Mouse (Mus musculus) neural tube, embryonic 14.5 days (tissue): ENCODE data around the gene Parp6. TPM values are rescaled to one million over a fixed set of nuclear protein-coding genes. Genes with fewer than 3 reads are reported as not detected.

Source experiments
- ATAC-seq: fragments of 200-750 bp; cut with Nextera tagmentation; 2 replicates; pipeline ENCODE4 v1.8.0; 2017; ENCODE audit warnings: low read depth, mild to moderate bottlenecking, moderate TSS enrichment, moderate library complexity
- H3K27ac ChIP-seq: fragments of 300-500 bp; sonication (generic); 2 replicates; pipeline ENCODE4 v1.5.1; 2014; ENCODE audit warnings: low read depth, mild to moderate bottlenecking, control low read depth, low read length, moderate library complexity, mixed read lengths
- H3K27me3 ChIP-seq: fragments of 300-500 bp; sonication (generic); 2 replicates; pipeline ENCODE4 v1.6.1; 2014; ENCODE audit warnings: low read length; ENCODE audit not compliant: control insufficient read depth, insufficient read depth
- H3K36me3 ChIP-seq: fragments of 300-500 bp; sonication (generic); 2 replicates; pipeline ENCODE4 v1.6.1; 2014; ENCODE audit warnings: low read length, mixed read lengths; ENCODE audit not compliant: control insufficient read depth, insufficient read depth
- H3K4me1 ChIP-seq: fragments of 300-500 bp; sonication (generic); 2 replicates; pipeline ENCODE4 v1.6.1; 2014; ENCODE audit warnings: low read length; ENCODE audit not compliant: control insufficient read depth, insufficient read depth
- H3K4me2 ChIP-seq: fragments of 300-500 bp; sonication (generic); 2 replicates; pipeline ENCODE4 v1.6.1; 2014; ENCODE audit warnings: mild to moderate bottlenecking, low read depth, low read length, control low read depth
- H3K4me3 ChIP-seq: fragments of 300-500 bp; sonication (generic); 2 replicates; pipeline ENCODE4 v1.5.1; 2014; ENCODE audit warnings: low read depth, low read length, control low read depth, mixed read lengths
- H3K9ac ChIP-seq: fragments of 300-500 bp; sonication (generic); replicated peaks from 2 replicates; pipeline ENCODE4 v1.6.1; 2014; ENCODE audit warnings: low read depth, mild to moderate bottlenecking, control low read depth, low read length, mixed read lengths
- H3K9me3 ChIP-seq: fragments of 300-500 bp; sonication (generic); 2 replicates; pipeline ENCODE4 v1.6.1; 2016; ENCODE audit warnings: low read length; ENCODE audit not compliant: control insufficient read depth
- WGBS: fragments of 180-500 bp; shearing (Covaris S2); extraction: QIAGEN DNeasy Blood & Tissue Kit; methylation state at CpG from one replicate; pipeline ENCODE4 v1.1.7; 2014; 5-methylcytosine and 5-hydroxymethylcytosine counted together
- polyA plus RNA-seq: library from polyadenylated mRNA; unstranded; fragments of >200 nt; fragmentation: Nextera tagmentation; extraction: Ambion mirVana; gene quantifications from 2 replicates; pipeline ENCODE4 v1.2.1, GENCODE M21; 2014

The Parp6 gene
- polyA plus RNA-seq, 1 experiment from 2014 or later: 258 TPM

DNA sequence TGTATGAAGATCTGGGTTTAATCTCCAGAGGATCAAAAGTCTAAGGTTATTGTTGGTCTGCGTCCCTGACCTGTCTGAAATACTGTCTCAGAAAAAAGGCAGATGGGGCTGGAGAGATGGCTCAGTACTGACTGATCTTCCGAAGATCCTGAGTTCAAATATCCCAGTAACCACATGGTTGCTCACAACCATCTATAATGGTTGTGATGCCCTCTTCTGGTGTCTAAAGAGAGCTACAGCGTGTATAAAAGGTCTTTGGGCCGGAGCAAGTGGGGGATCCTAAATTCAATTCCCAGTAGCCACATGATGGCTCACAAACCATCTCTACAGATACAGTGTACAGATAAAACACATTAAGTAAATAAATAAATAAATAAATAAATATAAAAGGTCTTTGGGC lies 52.1 kb downstream of the Parp6 start:
- H3K36me3 ChIP-seq: peaks cover 80% of the 10 kb centered on the region
- no peak overlapping the region for H3K27ac ChIP-seq
- no peak for ATAC-seq

DNA sequence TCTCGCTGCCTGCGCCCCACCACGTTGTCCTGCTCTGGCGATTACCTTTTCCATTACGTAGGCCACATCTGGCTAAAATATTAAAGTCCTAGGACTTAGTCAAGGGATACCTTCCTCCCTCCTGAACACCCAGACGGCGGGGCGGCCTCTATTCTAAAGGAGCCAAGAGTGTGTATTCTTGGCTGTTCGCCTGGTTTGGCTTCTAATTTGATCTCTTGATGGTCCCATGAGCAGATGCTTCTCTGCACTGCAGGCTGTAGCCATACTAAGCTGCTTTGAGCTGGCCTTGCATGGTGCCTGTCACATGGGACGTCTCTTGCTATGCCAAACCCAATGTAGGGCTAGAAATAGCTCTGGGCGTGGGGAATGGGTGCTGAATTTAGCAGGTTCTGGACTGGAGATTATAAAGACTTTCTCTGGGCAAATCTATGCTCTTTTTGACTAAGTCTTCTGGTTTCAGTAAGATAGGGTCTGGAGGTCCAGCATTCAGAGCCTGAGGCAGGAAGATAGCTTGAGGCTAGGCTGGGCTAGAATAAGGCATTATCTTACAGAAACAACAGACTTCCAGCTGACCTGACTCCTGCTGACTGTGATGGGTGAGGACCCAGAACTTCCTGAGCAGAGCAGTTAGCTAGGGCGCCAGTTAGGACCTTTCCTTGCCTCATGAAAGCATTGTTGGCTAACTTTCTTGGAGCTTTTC lies 55.3 kb downstream of the Parp6 start:
- no peak overlapping the region for H3K27ac ChIP-seq
- 87% methylated on average over 12 of the region's 12 CpGs for WGBS
- H3K9ac ChIP-seq: no peak overlapping the region
- no peaks in the 10 kb centered on the region for H3K4me1 ChIP-seq
- no peak overlapping the region for H3K4me3 ChIP-seq
- H3K4me2 ChIP-seq: no peak overlapping the region
- no peaks in the 10 kb centered on the region for H3K27me3 ChIP-seq
- ATAC-seq: no peak
- peaks cover 80% of the 10 kb centered on the region for H3K36me3 ChIP-seq
- H3K9me3 ChIP-seq: no peaks in the 10 kb centered on the region

More for the DNA sequence above, 52.1 kb downstream of the Parp6 start:
- Histone ChIP-seq H3K4me2 (no peak overlapping the region), H3K9ac (no peak overlapping the region), H3K9me3 (no peaks in the 10 kb centered on the region), H3K27me3 (no peaks in the 10 kb centered on the region), H3K4me3 (no peak overlapping the region), H3K4me1 (peaks cover 1% of the 10 kb centered on the region)
- WGBS: 83% methylated on average over 4 of the region's 4 CpGs

- 70% methylated on average over 2 of the region's 2 CpGs for WGBS
- no peak for ATAC-seq
- no peaks in the 10 kb centered on the region for H3K27me3 ChIP-seq
Measured at GRCm38 (mm10) chr9:59673427-59673826, 56.3 kb downstream of the Parp6 start.

GRCm38 (mm10) chr9:59675598-59675997 lies 58.5 kb downstream of the Parp6 start:
- no peak for ATAC-seq
- no peaks in the 10 kb centered on the region for H3K27me3 ChIP-seq
- peaks cover 4% of the 10 kb centered on the region; the same call in 1 of the 2 replicates for H3K4me1 ChIP-seq
- peaks cover 71% of the 10 kb centered on the region for H3K36me3 ChIP-seq
- no peak overlapping the region for H3K27ac ChIP-seq
- no peak overlapping the region for H3K4me2 ChIP-seq
- no peak overlapping the region for H3K9ac ChIP-seq
- H3K4me3 ChIP-seq: no peak overlapping the region
- no peaks in the 10 kb centered on the region for H3K9me3 ChIP-seq
- 85% methylated on average over 14 of the region's 14 CpGs for WGBS

More at GRCm38 (mm10) chr9:59673427-59673826, 56.3 kb downstream of the Parp6 start:
- Histone ChIP-seq H3K36me3 (peaks cover 80% of the 10 kb centered on the region), H3K4me1 (no peaks in the 10 kb centered on the region), H3K27ac (no peak overlapping the region), H3K9ac (no peak overlapping the region), H3K9me3 (no peaks in the 10 kb centered on the region), H3K4me3 (no peak overlapping the region), H3K4me2 (no peak overlapping the region)

GRCm38 (mm10) chr9:59678313-59678712 lies 61.2 kb downstream of the Parp6 start:
- Histone ChIP-seq H3K4me2 (no peak overlapping the region), H3K36me3 (peaks cover 44% of the 10 kb centered on the region), H3K4me1 (peaks cover 7% of the 10 kb centered on the region; the same call in 1 of the 2 replicates), H3K27me3 (peaks cover 7% of the 10 kb centered on the region), H3K4me3 (no peak overlapping the region), H3K27ac (no peak overlapping the region), H3K9me3 (no peaks in the 10 kb centered on the region), H3K9ac (no peak overlapping the region)
- WGBS: 21% methylated on average over 1 of the region's 1 CpGs
- ATAC-seq: peak; percentile 35; the same call in 1 of the 2 replicates

- ATAC-seq: peak; percentile 93
- Histone ChIP-seq H3K4me1 (peaks cover 7% of the 10 kb centered on the region; the same call in 1 of the 2 replicates), H3K9ac (peak within 1 kb of the TSS; percentile 56), H3K27me3 (peaks cover 7% of the 10 kb centered on the region), H3K36me3 (peaks cover 35% of the 10 kb centered on the region), H3K27ac (no peak within 1 kb of the TSS), H3K9me3 (no peaks in the 10 kb centered on the region), H3K4me2 (peak within 1 kb of the TSS; percentile 86), H3K4me3 (peak within 1 kb of the TSS; percentile 48)
- 2% methylated on average over 47 of the region's 47 CpGs for WGBS
Measured at GRCm38 (mm10) chr9:59679678-59680533, 62.8 kb downstream of the Parp6 start, which contains the start of gene Gramd2. Gene Gramd2, plus strand, starts transcription at chr9:59680144.

DNA sequence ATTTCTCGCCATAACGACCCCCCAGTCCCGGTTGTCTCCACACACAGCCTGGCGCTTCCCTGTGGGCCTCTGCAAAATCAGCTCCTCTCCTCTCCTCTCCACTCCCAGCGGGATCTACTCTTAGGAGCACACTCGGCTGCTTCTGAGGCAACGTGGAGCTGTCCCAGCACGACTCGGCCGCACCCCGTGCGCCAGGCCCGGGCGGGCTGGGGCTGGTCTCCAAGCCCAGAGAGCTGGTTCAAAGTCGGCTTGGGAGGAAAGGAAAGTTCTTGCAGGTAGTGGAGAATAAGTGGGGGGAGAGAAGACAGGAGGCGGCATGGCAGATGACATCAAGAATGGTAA lies 63.4 kb downstream of the Parp6 start:
- Histone ChIP-seq H3K9ac (peak overlapping the region; percentile 56), H3K27me3 (peaks cover 7% of the 10 kb centered on the region), H3K4me3 (peak overlapping the region; percentile 48), H3K9me3 (no peaks in the 10 kb centered on the region), H3K4me2 (peak overlapping the region; percentile 86), H3K4me1 (peaks cover 7% of the 10 kb centered on the region; the same call in 1 of the 2 replicates), H3K27ac (no peak overlapping the region), H3K36me3 (peaks cover 32% of the 10 kb centered on the region)
- 0 out of 2 replicates have a peak, but pooled peaks have one; percentile 15 for ATAC-seq
- WGBS: 8% methylated on average over 16 of the region's 16 CpGs

GRCm38 (mm10) chr9:59684020-59684419 lies 66.9 kb downstream of the Parp6 start:
- Histone ChIP-seq H3K9me3 (no peaks in the 10 kb centered on the region), H3K27ac (no peak overlapping the region), H3K36me3 (0 out of 2 replicates have a peak, but pooled peaks cover 4% of the 10 kb centered on the region), H3K4me2 (no peak overlapping the region), H3K27me3 (peaks cover 7% of the 10 kb centered on the region), H3K9ac (no peak overlapping the region), H3K4me1 (peaks cover 7% of the 10 kb centered on the region; the same call in 1 of the 2 replicates), H3K4me3 (no peak overlapping the region)
- no peak for ATAC-seq
- 82% methylated on average over 2 of the region's 2 CpGs for WGBS
